Mouse (Mus musculus) ES-E14 (cell line): ENCODE measurements around the gene Kansl2. TPM values are rescaled to one million over a fixed set of nuclear protein-coding genes. Genes with fewer than 3 reads are reported as not detected.
"Not testable (repeated sequence)": the region's sequence is repeated elsewhere in the genome, so short reads cannot be mapped to it uniquely, and the experiment has no call there.

ENCODE experiments used
- DNase-seq: peaks from one replicate; pipeline ENCODE4 v3.0.0-alpha.2; 2013; ENCODE audit warnings: low read depth, low spot score
- H3K27ac ChIP-seq: 2 replicates; pipeline ENCODE4 v1.5.1; 2012; ENCODE audit warnings: low read depth, mild to moderate bottlenecking, low read length, moderate library complexity, mixed read lengths; ENCODE audit not compliant: poor library complexity, insufficient read depth, severe bottlenecking
- H3K36me3 ChIP-seq: 2 replicates; pipeline ENCODE4 v1.6.1; 2012; ENCODE audit warnings: mild to moderate bottlenecking, low read length, moderate library complexity, mixed read lengths; ENCODE audit not compliant: control insufficient read depth, poor library complexity, insufficient read depth, severe bottlenecking
- H3K4me1 ChIP-seq, 2 experiments: fragments of 150-350 bp in 1 of 2; sonication (generic) in 1 of 2; 2 replicates each; pipeline ENCODE4 v1.6.1; 2012; ENCODE audit warnings: low read length in 2 of 2, mild to moderate bottlenecking in 1 of 2, mixed read lengths in 1 of 2; ENCODE audit not compliant: control insufficient read depth in 2 of 2, insufficient read depth in 2 of 2, poor library complexity in 1 of 2
- H3K4me3 ChIP-seq, 2 experiments: fragments of 150-350 bp in 1 of 2; sonication (generic) in 1 of 2; 2 replicates each; pipeline ENCODE4 v1.5.1; 2012; ENCODE audit warnings: low read length in 2 of 2, low read depth in 1 of 2, mild to moderate bottlenecking in 1 of 2, mixed read lengths in 1 of 2; ENCODE audit not compliant: insufficient read depth in 1 of 2, poor library complexity in 1 of 2, severe bottlenecking in 1 of 2
- H3K9ac ChIP-seq: 2 replicates; pipeline ENCODE4 v1.6.1; 2012; ENCODE audit warnings: low read depth, mild to moderate bottlenecking, low read length, mixed read lengths; ENCODE audit not compliant: poor library complexity, insufficient read depth, severe bottlenecking
- H3K9me3 ChIP-seq: fragments of 150-350 bp; sonication (generic); 2 replicates; pipeline ENCODE4 v1.6.1; 2012; ENCODE audit warnings: low read depth, mild to moderate bottlenecking, low read length; ENCODE audit not compliant: control insufficient read depth, insufficient read depth
- CHD2 ChIP-seq: IDR thresholded peaks from 2 replicates; pipeline ENCODE4 v1.6.1; 2014; ENCODE audit warnings: mild to moderate bottlenecking, low read depth, low read length, inconsistent platforms
- HCFC1 ChIP-seq: IDR thresholded peaks from 2 replicates; pipeline ENCODE4 v1.6.1; 2012; ENCODE audit warnings: low read length, inconsistent platforms, borderline replicate concordance; ENCODE audit not compliant: insufficient read depth
- MAFK ChIP-seq: IDR thresholded peaks from 2 replicates; pipeline ENCODE4 v1.6.1; 2014; ENCODE audit warnings: mild to moderate bottlenecking, low read depth, low read length, inconsistent platforms; ENCODE audit not compliant: insufficient read depth
- ZC3H11A ChIP-seq: IDR thresholded peaks from 2 replicates; pipeline ENCODE4 v1.6.1; 2012; ENCODE audit warnings: low read depth, mild to moderate bottlenecking, inconsistent platforms, low read length, borderline replicate concordance
- ZNF384 ChIP-seq: IDR thresholded peaks from 2 replicates; pipeline ENCODE4 v1.6.1; 2012; ENCODE audit warnings: low read depth, low read length, inconsistent platforms
- in situ Hi-C, 2 experiments: fragments of 600-800 bp; cut with MboI; formaldehyde crosslinking; loops; one replicate each; pipeline ENCODE4 v1.15.1; 2025; ENCODE audit warnings: low sequenced_read_pairs in 2 of 2, inconsistent platforms in 1 of 2; ENCODE audit not compliant: unreplicated experiment in 2 of 2
- total RNA-seq: library from RNA; depleted of rRNA; stranded (reverse); fragments of 300-350 nt; gene quantifications from 2 replicates; pipeline ENCODE4 v1.2.3, GENCODE M21; 2012

Gene Kansl2
- total RNA-seq, 1 experiment, result 111 TPM

GRCm38 (mm10) chr15:98527056-98527771 lies 6.8 kb downstream of the Kansl2 start:
- in situ Hi-C loops, result no loop called here
- Histone ChIP-seq H3K4me1 (peaks cover 4 to 9% of the 10 kb centered on the region in 2 experiments), H3K4me3 (no peak overlapping the region), H3K9ac (no peak overlapping the region; the same call in 1 of the 2 replicates), H3K27ac (no peak overlapping the region; the same call in 1 of the 2 replicates), H3K9me3 (no peaks in the 10 kb centered on the region), H3K36me3 (peaks cover 67% of the 10 kb centered on the region)
- no peak for DNase-seq
- no peak for TF ChIP-seq ZC3H11A

GRCm38 (mm10) chr15:98526057-98526456 lies 8.0 kb downstream of the Kansl2 start:
- DNase-seq, result no peak
- H3K4me1 ChIP-seq, result peaks cover 4 to 8% of the 10 kb centered on the region in 2 experiments
- H3K9me3 ChIP-seq, result no peaks in the 10 kb centered on the region
- H3K9ac ChIP-seq, result no peak overlapping the region
- in situ Hi-C loops, result no loop called here
- H3K36me3 ChIP-seq, result peaks cover 70% of the 10 kb centered on the region
- H3K4me3 ChIP-seq, result no peak overlapping the region
- peak overlapping the region; percentile 6; the same call in 1 of the 2 replicates for H3K27ac ChIP-seq
- no peak for TF ChIP-seq CHD2
- TF ChIP-seq ZC3H11A, result no peak
- no peak for TF ChIP-seq HCFC1
- TF ChIP-seq MAFK, result peak; percentile 92
- no peak for TF ChIP-seq ZNF384

DNA sequence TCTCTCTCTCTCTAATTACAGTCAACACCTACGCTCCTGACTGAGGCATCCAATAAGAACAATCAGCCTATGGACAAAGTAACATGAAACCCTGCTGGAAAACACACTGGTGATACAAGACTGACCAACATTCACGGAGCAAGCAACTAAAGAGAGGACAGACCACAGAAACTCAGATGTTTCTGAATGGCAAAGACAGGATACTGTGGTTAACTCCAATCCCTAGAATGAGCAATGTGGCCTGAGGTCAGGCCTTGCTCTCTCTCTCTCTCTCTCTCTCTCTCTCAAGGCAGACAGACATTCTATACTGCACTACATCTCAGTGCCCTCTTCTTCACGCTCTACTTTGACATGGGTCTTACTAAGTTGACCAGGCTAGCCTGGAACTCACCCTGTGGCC lies 12.8 kb downstream of the Kansl2 start:
- in situ Hi-C loops, result no loop called here
- TF ChIP-seq ZC3H11A (no peak), MAFK (no peak), ZNF384 (no peak), CHD2 (no peak), HCFC1 (no peak)

GRCm38 (mm10) chr15:98517380-98518355 lies 16.4 kb downstream of the Kansl2 start:
- in situ Hi-C loops, result no loop called here
- peak; percentile 63 for DNase-seq
- no peak overlapping the region for H3K9ac ChIP-seq
- H3K4me3 ChIP-seq, result no peak overlapping the region
- no peaks in the 10 kb centered on the region for H3K9me3 ChIP-seq
- TF ChIP-seq HCFC1 (no peak), CHD2 (no peak), ZC3H11A (no peak)
- H3K36me3 ChIP-seq, result peaks cover 35% of the 10 kb centered on the region
- peak overlapping the region; percentile 3; the same call in 1 of the 2 replicates for H3K27ac ChIP-seq
- H3K4me1 ChIP-seq, result no peaks in the 10 kb centered on the region; a peak in 1 of 4 replicates

More for the DNA sequence above, 12.8 kb downstream of the Kansl2 start:
- Histone ChIP-seq H3K4me1 (peaks cover 3 to 5% of the 10 kb centered on the region in 2 experiments; a peak in 3 of 4 replicates), H3K36me3 (peaks cover 57% of the 10 kb centered on the region), H3K9me3 (no peaks in the 10 kb centered on the region), H3K27ac (no peak overlapping the region), H3K9ac (no peak overlapping the region), H3K4me3 (no peak overlapping the region)
- no peak for DNase-seq

- H3K4me1 ChIP-seq, in situ Hi-C loops, H3K4me3 ChIP-seq, H3K9ac ChIP-seq, H3K9me3 ChIP-seq, H3K27ac ChIP-seq, DNase-seq: not testable (repeated sequence)
- H3K36me3 ChIP-seq, result peaks cover 14% of the 10 kb centered on the region
Observed at GRCm38 (mm10) chr15:98514845-98515244, 19.2 kb downstream of the Kansl2 start.
